Mouse (Mus musculus) small intestine, adult 2 months (tissue): ENCODE measurements at regions not wholly inside any gene's neighbourhood (a gene's known extent, or its start where the extent isn't known, plus 50 kb on each side); places are given as distances from the start of the nearest gene placed in this dataset.

Experiments used
- H3K27ac ChIP-seq: fragments of 200-500 bp; 2 replicates; pipeline ENCODE4 v1.5.1; 2012; ENCODE audit warnings: low read depth, low read length, control low read depth, inconsistent platforms; ENCODE audit not compliant: insufficient read depth
- H3K27me3 ChIP-seq: fragments of 200-500 bp; 2 replicates; pipeline ENCODE4 v1.6.1; 2012; ENCODE audit warnings: mild to moderate bottlenecking, moderate library complexity, low read length, inconsistent platforms; ENCODE audit not compliant: control insufficient read depth, insufficient read depth
- H3K36me3 ChIP-seq: fragments of 200-500 bp; 2 replicates; pipeline ENCODE4 v1.6.1; 2012; ENCODE audit warnings: mild to moderate bottlenecking, low read length, control low read depth, inconsistent platforms; ENCODE audit not compliant: control insufficient read depth, insufficient read depth
- H3K4me1 ChIP-seq: fragments of 200-500 bp; 2 replicates; pipeline ENCODE4 v1.6.1; 2012; ENCODE audit warnings: low read length, inconsistent platforms, mixed read lengths; ENCODE audit not compliant: control insufficient read depth, insufficient read depth, insufficient read length
- H3K4me3 ChIP-seq: fragments of 200-500 bp; 2 replicates; pipeline ENCODE4 v1.5.1; 2012; ENCODE audit warnings: low read depth, mild to moderate bottlenecking, control low read depth, inconsistent platforms, low read length, moderate library complexity
- CTCF ChIP-seq: fragments of 200-500 bp; IDR thresholded peaks from 2 replicates; pipeline ENCODE4 v1.5.1; 2012; ENCODE audit warnings: low read depth, mild to moderate bottlenecking, control low read depth, inconsistent platforms, low read length, moderate library complexity, mixed read lengths; ENCODE audit not compliant: insufficient replicate concordance, insufficient read length; ENCODE audit errors: extremely low read depth
- POLR2A ChIP-seq: fragments of 200-500 bp; IDR thresholded peaks from 2 replicates; pipeline ENCODE4 v1.6.1; 2012; ENCODE audit warnings: low read depth, mild to moderate bottlenecking, control low read depth, inconsistent platforms, low read length, moderate library complexity
- WGBS: fragments of 180-500 bp; shearing (Covaris S2); methylation state at CpG from one replicate; pipeline ENCODE4 v1.1.7; 2018; 5-methylcytosine and 5-hydroxymethylcytosine counted together

GRCm38 (mm10) chr3:132427244-132427643 lies 202.4 kb upstream of the Gimd1 start:
- no peak overlapping the region; the same call in 1 of the 2 replicates for H3K27ac ChIP-seq
- TF ChIP-seq CTCF (no peak), POLR2A (no peak)
- H3K4me1 ChIP-seq, result no peaks in the 10 kb centered on the region
- H3K4me3 ChIP-seq, result no peak overlapping the region
- no peaks in the 10 kb centered on the region for H3K27me3 ChIP-seq
- H3K36me3 ChIP-seq, result no peaks in the 10 kb centered on the region
- 54% methylated on average over 9 of the region's 9 CpGs for WGBS

DNA sequence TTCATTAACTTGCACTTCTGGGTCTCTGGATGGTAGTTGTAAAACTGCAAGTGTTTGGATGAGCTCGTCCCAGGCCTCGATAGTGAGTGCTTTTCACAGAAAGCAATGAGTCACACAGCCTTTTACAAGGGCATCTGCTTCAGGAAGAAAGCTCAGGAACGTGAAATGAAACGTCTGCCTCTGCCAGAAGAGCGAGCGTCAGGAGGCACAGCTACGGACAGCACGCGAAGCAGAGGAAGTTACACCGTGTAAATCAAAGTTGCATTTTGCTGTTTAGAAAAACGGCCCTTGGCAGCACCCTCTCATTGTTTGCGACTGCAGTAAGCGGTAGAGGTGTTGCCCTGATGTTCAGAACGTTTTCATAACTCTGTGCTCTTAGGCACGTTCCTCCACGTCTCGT lies 201.5 kb upstream of the Gimd1 start:
- no peak overlapping the region for H3K4me3 ChIP-seq
- no peaks in the 10 kb centered on the region for H3K27me3 ChIP-seq
- TF ChIP-seq CTCF (no peak), POLR2A (no peak)
- H3K27ac ChIP-seq, result no peak overlapping the region
- H3K36me3 ChIP-seq, result no peaks in the 10 kb centered on the region
- H3K4me1 ChIP-seq, result no peaks in the 10 kb centered on the region
- 66% methylated on average over 17 of the region's 17 CpGs for WGBS

DNA sequence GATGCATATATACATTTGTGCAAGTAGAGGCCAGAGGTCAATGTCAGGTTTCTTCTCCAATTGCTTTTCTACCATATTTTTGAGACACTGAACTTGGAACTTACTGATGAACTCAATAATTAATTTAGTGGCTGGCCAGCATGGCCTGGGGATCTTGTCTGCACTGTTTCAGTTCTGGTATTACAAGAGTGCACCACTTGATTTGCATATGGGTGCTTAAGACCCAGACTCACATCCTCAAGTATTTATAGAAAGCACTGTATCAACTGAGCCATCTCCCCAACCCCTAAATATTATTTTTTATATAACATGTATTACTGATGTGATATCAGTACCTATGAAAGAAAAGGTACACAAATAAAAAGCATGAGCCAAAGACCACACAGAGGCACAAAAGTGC lies 197.8 kb upstream of the Gimd1 start:
- H3K27me3 ChIP-seq, result no peaks in the 10 kb centered on the region
- H3K4me3 ChIP-seq, result no peak overlapping the region
- H3K27ac ChIP-seq, result no peak overlapping the region
- no peak for TF ChIP-seq CTCF
- TF ChIP-seq POLR2A, result no peak
- H3K36me3 ChIP-seq, result no peaks in the 10 kb centered on the region
- H3K4me1 ChIP-seq, result no peaks in the 10 kb centered on the region

DNA sequence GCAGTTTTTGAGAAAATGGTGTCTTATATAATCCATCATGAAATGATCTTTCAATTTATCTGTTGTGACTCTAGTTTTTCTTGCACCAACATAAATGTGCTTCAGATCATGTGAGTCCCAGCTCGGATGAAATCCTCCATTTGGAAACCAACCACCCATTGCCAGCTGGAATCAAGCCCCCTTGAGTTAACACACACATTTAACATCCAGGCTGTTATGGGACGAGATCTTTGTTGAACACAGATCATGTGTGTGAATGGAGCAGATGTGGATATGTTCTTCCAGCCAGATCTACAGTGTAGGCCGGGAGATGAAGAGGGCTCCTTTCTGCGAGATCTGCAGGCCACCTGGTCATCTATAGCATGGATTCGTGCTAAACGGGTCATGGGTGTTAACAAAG lies 188.4 kb upstream of the Gimd1 start:
- no peaks in the 10 kb centered on the region for H3K36me3 ChIP-seq
- H3K27me3 ChIP-seq, result no peaks in the 10 kb centered on the region
- no peak for TF ChIP-seq POLR2A
- TF ChIP-seq CTCF, result no peak
- WGBS, result 79% methylated on average over 6 of the region's 6 CpGs
- no peaks in the 10 kb centered on the region for H3K4me1 ChIP-seq
- H3K27ac ChIP-seq, result no peak overlapping the region
- H3K4me3 ChIP-seq, result no peak overlapping the region

GRCm38 (mm10) chr3:132453927-132454326 lies 175.7 kb upstream of the Gimd1 start:
- 30% methylated on average over 4 of the region's 4 CpGs for whole genome bisulfite sequencing
- no peak overlapping the region for H3K27ac ChIP-seq
- no peaks in the 10 kb centered on the region for H3K36me3 ChIP-seq
- TF ChIP-seq POLR2A (no peak), CTCF (no peak)
- H3K4me1 ChIP-seq, result no peaks in the 10 kb centered on the region
- H3K27me3 ChIP-seq, result no peaks in the 10 kb centered on the region
- H3K4me3 ChIP-seq, result no peak overlapping the region

GRCm38 (mm10) chr3:132462348-132462959 lies 167.2 kb upstream of the Gimd1 start:
- Histone ChIP-seq H3K4me3 (no peak overlapping the region), H3K4me1 (no peaks in the 10 kb centered on the region), H3K27ac (no peak overlapping the region), H3K27me3 (no peaks in the 10 kb centered on the region), H3K36me3 (no peaks in the 10 kb centered on the region)
- TF ChIP-seq POLR2A (no peak), CTCF (no peak)
- 69% methylated on average over 5 of the region's 5 CpGs for WGBS

- Histone ChIP-seq H3K4me3 (no peak overlapping the region), H3K4me1 (no peaks in the 10 kb centered on the region), H3K36me3 (no peaks in the 10 kb centered on the region), H3K27ac (no peak overlapping the region), H3K27me3 (no peaks in the 10 kb centered on the region)
- 35% methylated on average over 4 of the region's 4 CpGs for WGBS
- TF ChIP-seq CTCF (no peak), POLR2A (no peak)
These were observed 158.6 kb upstream of the Gimd1 start for GRCm38 (mm10) chr3:132471070-132471469.

- H3K4me3 ChIP-seq, result no peak overlapping the region
- no peaks in the 10 kb centered on the region for H3K36me3 ChIP-seq
- no peak overlapping the region for H3K27ac ChIP-seq
- TF ChIP-seq POLR2A (no peak), CTCF (no peak)
- no peaks in the 10 kb centered on the region for H3K4me1 ChIP-seq
- no peaks in the 10 kb centered on the region for H3K27me3 ChIP-seq
- 76% methylated on average over 5 of the region's 5 CpGs for WGBS
These were observed 151.9 kb upstream of the Gimd1 start for GRCm38 (mm10) chr3:132477768-132478167.
